Mouse (Mus musculus) heart, embryonic 13.5 days (tissue): ENCODE results near the gene Pelo. TPM values are rescaled to one million over a fixed set of nuclear protein-coding genes. Genes with fewer than 3 reads are reported as not detected.

Source experiments
- ATAC-seq: fragments of 200-750 bp; cut with Nextera tagmentation; 2 replicates; pipeline ENCODE4 v1.8.0; 2017; ENCODE audit warnings: moderate TSS enrichment; ENCODE audit not compliant: insufficient number of reproducible peaks, low FRiP score, low TSS enrichment; ENCODE audit errors: extremely low read depth
- H3K27ac ChIP-seq: fragments of 300-500 bp; sonication (generic); replicated peaks from 2 replicates; pipeline ENCODE4 v1.5.1; 2015; ENCODE audit warnings: moderate library complexity, mild to moderate bottlenecking, inconsistent platforms
- H3K27me3 ChIP-seq: fragments of 300-500 bp; sonication (generic); replicated peaks from 2 replicates; pipeline ENCODE4 v1.6.1; 2015; ENCODE audit warnings: mild to moderate bottlenecking, inconsistent platforms
- H3K36me3 ChIP-seq: fragments of 300-500 bp; sonication (generic); 2 replicates; pipeline ENCODE4 v1.6.1; 2015; ENCODE audit warnings: mild to moderate bottlenecking, inconsistent platforms
- H3K4me1 ChIP-seq: fragments of 300-500 bp; sonication (generic); 2 replicates; pipeline ENCODE4 v1.6.1; 2015; ENCODE audit warnings: inconsistent platforms
- H3K4me2 ChIP-seq: fragments of 300-500 bp; sonication (generic); 2 replicates; pipeline ENCODE4 v1.6.1; 2015; ENCODE audit warnings: inconsistent platforms, mild to moderate bottlenecking, moderate library complexity
- H3K4me3 ChIP-seq: fragments of 300-500 bp; sonication (generic); 2 replicates; pipeline ENCODE4 v1.5.1; 2015; ENCODE audit warnings: moderate library complexity, mild to moderate bottlenecking, inconsistent platforms
- H3K9ac ChIP-seq: fragments of 300-500 bp; sonication (generic); 2 replicates; pipeline ENCODE4 v1.6.1; 2015; ENCODE audit warnings: inconsistent platforms, mild to moderate bottlenecking, moderate library complexity
- H3K9me3 ChIP-seq: fragments of 300-500 bp; sonication (generic); 2 replicates; pipeline ENCODE4 v1.6.1; 2016; ENCODE audit warnings: inconsistent platforms
- WGBS: fragments of 180-500 bp; shearing (Covaris S2); methylation state at CpG from one replicate; pipeline ENCODE4 v1.1.7; 2015; ENCODE audit warnings: mixed read lengths; 5-methylcytosine and 5-hydroxymethylcytosine counted together
- polyA plus RNA-seq: library from polyadenylated mRNA; unstranded; fragments of >200 nt; fragmentation: Nextera tagmentation; extraction: Ambion mirVana; gene quantifications from 2 replicates; pipeline ENCODE4 v1.2.1, GENCODE M21; 2015

Gene Pelo
- polyA plus RNA-seq, 1 experiment from 2014 or later, result 7.4 TPM

GRCm38 (mm10) chr13:115096216-115096615 is 6.2 kb upstream of the Pelo start:
- Histone ChIP-seq H3K27me3 (no peaks in the 10 kb centered on the region), H3K9me3 (no peaks in the 10 kb centered on the region), H3K27ac (peak overlapping the region; percentile 13), H3K9ac (no peak overlapping the region), H3K4me2 (no peak overlapping the region), H3K4me3 (no peak overlapping the region), H3K36me3 (no peaks in the 10 kb centered on the region; the same call in 1 of the 2 replicates), H3K4me1 (peaks cover 70% of the 10 kb centered on the region)
- 0 out of 2 replicates have a peak, but pooled peaks have one; percentile 44 for ATAC-seq
- 13% methylated on average over 2 of the region's 2 CpGs for WGBS

- Histone ChIP-seq H3K36me3 (no peaks in the 10 kb centered on the region; the same call in 1 of the 2 replicates), H3K27me3 (no peaks in the 10 kb centered on the region), H3K4me2 (no peak overlapping the region), H3K4me3 (no peak overlapping the region), H3K4me1 (peaks cover 73% of the 10 kb centered on the region), H3K9me3 (no peaks in the 10 kb centered on the region), H3K27ac (no peak overlapping the region; the same call in 1 of the 2 replicates), H3K9ac (no peak overlapping the region; the same call in 1 of the 2 replicates)
- no peak for ATAC-seq
- 89% methylated on average over 2 of the region's 2 CpGs for WGBS
These were observed 5.4 kb upstream of the Pelo start for GRCm38 (mm10) chr13:115095392-115095791.

- peaks cover 65% of the 10 kb centered on the region for H3K4me1 ChIP-seq
- H3K4me3 ChIP-seq, result peak overlapping the region; percentile 69; the same call in 1 of the 2 replicates
- peak overlapping the region; percentile 99 for H3K27ac ChIP-seq
- H3K36me3 ChIP-seq, result peaks cover 20% of the 10 kb centered on the region
- H3K4me2 ChIP-seq, result peak overlapping the region; percentile 89
- ATAC-seq, result no peak
- WGBS, result 53% methylated on average over 3 of the region's 3 CpGs
- no peaks in the 10 kb centered on the region for H3K9me3 ChIP-seq
- no peaks in the 10 kb centered on the region for H3K27me3 ChIP-seq
- H3K9ac ChIP-seq, result no peak overlapping the region
These were observed 1.5 kb upstream of the Pelo start for GRCm38 (mm10) chr13:115091511-115091910.

- WGBS, result 30% methylated on average over 9 of the region's 9 CpGs
- Histone ChIP-seq H3K27ac (peak overlapping the region; percentile 99), H3K4me2 (peak overlapping the region; percentile 89), H3K36me3 (peaks cover 23% of the 10 kb centered on the region), H3K4me1 (peaks cover 63% of the 10 kb centered on the region), H3K9me3 (no peaks in the 10 kb centered on the region), H3K4me3 (peak overlapping the region; percentile 69), H3K9ac (peak overlapping the region; percentile 92), H3K27me3 (no peaks in the 10 kb centered on the region)
- no peak for ATAC-seq
These were observed 1.0 kb upstream of the Pelo start for GRCm38 (mm10) chr13:115090977-115091445.

- Histone ChIP-seq H3K9ac (peak overlapping the region; percentile 92), H3K4me2 (peak overlapping the region; percentile 89), H3K4me1 (peaks cover 56% of the 10 kb centered on the region), H3K27ac (peak overlapping the region; percentile 99), H3K27me3 (no peaks in the 10 kb centered on the region), H3K36me3 (peaks cover 32% of the 10 kb centered on the region), H3K9me3 (no peaks in the 10 kb centered on the region), H3K4me3 (peak overlapping the region; percentile 69)
- WGBS, result 1% methylated on average over 34 of the region's 35 CpGs
- peak; percentile 14; the same call in 1 of the 2 replicates for ATAC-seq
These were observed 476 bp downstream of the Pelo start for GRCm38 (mm10) chr13:115089395-115090025.

GRCm38 (mm10) chr13:115089020-115089394 is 979 bp downstream of the Pelo start:
- no peak for ATAC-seq
- WGBS, result 33% methylated on average over 11 of the region's 11 CpGs

GRCm38 (mm10) chr13:115085974-115086373 is 4.0 kb downstream of the Pelo start:
- no peaks in the 10 kb centered on the region for H3K27me3 ChIP-seq
- ATAC-seq, result no peak
- H3K4me2 ChIP-seq, result no peak overlapping the region
- no peak overlapping the region for H3K27ac ChIP-seq
- H3K36me3 ChIP-seq, result peaks cover 41% of the 10 kb centered on the region
- H3K9me3 ChIP-seq, result no peaks in the 10 kb centered on the region
- no peak overlapping the region for H3K4me3 ChIP-seq
- H3K4me1 ChIP-seq, result peaks cover 38% of the 10 kb centered on the region
- no peak overlapping the region for H3K9ac ChIP-seq
- 77% methylated on average over 6 of the region's 6 CpGs for WGBS

More at GRCm38 (mm10) chr13:115089020-115089394, 979 bp downstream of the Pelo start:
- Histone ChIP-seq H3K4me3 (peak overlapping the region; percentile 69), H3K9me3 (no peaks in the 10 kb centered on the region), H3K4me2 (peak overlapping the region; percentile 89), H3K27ac (peak overlapping the region; percentile 99), H3K36me3 (peaks cover 33% of the 10 kb centered on the region), H3K27me3 (no peaks in the 10 kb centered on the region), H3K4me1 (peaks cover 55% of the 10 kb centered on the region), H3K9ac (peak overlapping the region; percentile 92)

GRCm38 (mm10) chr13:115082339-115082738 is 7.6 kb downstream of the Pelo start:
- ATAC-seq, result no peak
- 78% methylated on average over 7 of the region's 7 CpGs for WGBS
- Histone ChIP-seq H3K4me1 (peaks cover 37% of the 10 kb centered on the region), H3K4me2 (no peak overlapping the region), H3K27me3 (no peaks in the 10 kb centered on the region), H3K4me3 (no peak overlapping the region), H3K9me3 (no peaks in the 10 kb centered on the region), H3K27ac (no peak overlapping the region), H3K36me3 (peaks cover 27% of the 10 kb centered on the region), H3K9ac (no peak overlapping the region)

- Histone ChIP-seq H3K9ac (no peak overlapping the region), H3K4me1 (peaks cover 29% of the 10 kb centered on the region), H3K27me3 (no peaks in the 10 kb centered on the region), H3K27ac (no peak overlapping the region), H3K4me3 (no peak overlapping the region), H3K36me3 (peaks cover 15% of the 10 kb centered on the region), H3K4me2 (no peak overlapping the region), H3K9me3 (no peaks in the 10 kb centered on the region)
- 75% methylated on average over 3 of the region's 3 CpGs for WGBS
- ATAC-seq, result no peak
These were observed 9.9 kb downstream of the Pelo start for GRCm38 (mm10) chr13:115079996-115080585.

GRCm38 (mm10) chr13:115078997-115079685 is 10.8 kb downstream of the Pelo start:
- H3K27ac ChIP-seq, result no peak overlapping the region
- no peaks in the 10 kb centered on the region for H3K9me3 ChIP-seq
- no peak overlapping the region for H3K9ac ChIP-seq
- H3K27me3 ChIP-seq, result no peaks in the 10 kb centered on the region
- no peak for ATAC-seq
- WGBS, result 74% methylated on average over 6 of the region's 6 CpGs
- no peak overlapping the region for H3K4me2 ChIP-seq
- H3K4me3 ChIP-seq, result no peak overlapping the region
- peaks cover 12% of the 10 kb centered on the region for H3K36me3 ChIP-seq
- peaks cover 29% of the 10 kb centered on the region for H3K4me1 ChIP-seq

- H3K36me3 ChIP-seq, result peaks cover 4% of the 10 kb centered on the region
- WGBS, result 80% methylated on average over 9 of the region's 9 CpGs
- no peak overlapping the region for H3K27ac ChIP-seq
- H3K9ac ChIP-seq, result no peak overlapping the region
- no peak overlapping the region for H3K4me3 ChIP-seq
- no peaks in the 10 kb centered on the region for H3K27me3 ChIP-seq
- peaks cover 29% of the 10 kb centered on the region for H3K4me1 ChIP-seq
- H3K9me3 ChIP-seq, result no peaks in the 10 kb centered on the region
- ATAC-seq, result no peak
- H3K4me2 ChIP-seq, result no peak overlapping the region
These were observed 12.4 kb downstream of the Pelo start for GRCm38 (mm10) chr13:115077346-115078134.
